Mouse (Mus musculus) kidney, postnatal 36 days (tissue): ENCODE data around the gene Aebp1.
"Not testable (repeated sequence)": the region's sequence is repeated elsewhere in the genome, so short reads cannot be mapped to it uniquely, and the experiment has no call there.

Experiments
- DNase-seq, 2 experiments: peaks; one replicate each; pipeline ENCODE4 v3.0.0; 2021 to 2022; ENCODE audit warnings: mixed read lengths in 2 of 2

Gene Aebp1

GRCm38 (mm10) chr11:5856479-5857130 is 5.1 kb upstream of the Aebp1 start:
- no peak for DNase-seq

- DNase-seq: no peak
Measured at GRCm38 (mm10) chr11:5858723-5859122, 3.0 kb upstream of the Aebp1 start.

GRCm38 (mm10) chr11:5859883-5860550 is 1.7 kb upstream of the Aebp1 start:
- DNase-seq: no peak

GRCm38 (mm10) chr11:5860639-5861038 is 1.1 kb upstream of the Aebp1 start:
- no peak for DNase-seq

- peak; percentile 68 to 87 for DNase-seq
Measured at GRCm38 (mm10) chr11:5862394-5863105, 803 bp downstream of the Aebp1 start.

- no peak for DNase-seq
Measured at GRCm38 (mm10) chr11:5867196-5867595, 5.4 kb downstream of the Aebp1 start.

- DNase-seq: peak; percentile 42 to 63
Measured at GRCm38 (mm10) chr11:5868324-5868723, 6.6 kb downstream of the Aebp1 start.

- DNase-seq: no peak
Measured at GRCm38 (mm10) chr11:5869331-5869730, 7.6 kb downstream of the Aebp1 start.

- no peak for DNase-seq
Measured at GRCm38 (mm10) chr11:5870069-5870468, 8.3 kb downstream of the Aebp1 start.

- DNase-seq: no peak
Measured at GRCm38 (mm10) chr11:5872707-5873106, 11.0 kb downstream of the Aebp1 start.

GRCm38 (mm10) chr11:5873192-5873591 is 11.4 kb downstream of the Aebp1 start:
- no peak for DNase-seq

- no peak for DNase-seq
Measured at GRCm38 (mm10) chr11:5877421-5877820, 15.7 kb downstream of the Aebp1 start.

- DNase-seq: peak; percentile 99
Measured at GRCm38 (mm10) chr11:5877921-5878526, 16.3 kb downstream of the Aebp1 start, which contains the start of gene Pold2. Pold2 (minus strand) TSS chr11:5878292.

GRCm38 (mm10) chr11:5878661-5879060 is 16.9 kb downstream of the Aebp1 start:
- no peak for DNase-seq

GRCm38 (mm10) chr11:5879905-5880304 is 18.2 kb downstream of the Aebp1 start:
- peak; percentile 51 to 81 for DNase-seq

GRCm38 (mm10) chr11:5882518-5882917 is 20.8 kb downstream of the Aebp1 start:
- DNase-seq: no peak

- peak; percentile 70 to 83 for DNase-seq
Measured at GRCm38 (mm10) chr11:5886187-5886586, 24.4 kb downstream of the Aebp1 start.

GRCm38 (mm10) chr11:5887250-5887649 is 25.5 kb downstream of the Aebp1 start:
- DNase-seq: no peak

- not testable (repeated sequence) for DNase-seq
Measured at GRCm38 (mm10) chr11:5888563-5888962, 26.8 kb downstream of the Aebp1 start.

GRCm38 (mm10) chr11:5892151-5892591 is 30.4 kb downstream of the Aebp1 start:
- peak; percentile 31 to 34 for DNase-seq

GRCm38 (mm10) chr11:5892810-5893368 is 31.1 kb downstream of the Aebp1 start:
- DNase-seq: no peak

- no peak for DNase-seq
Measured at GRCm38 (mm10) chr11:5893807-5894206, 32.1 kb downstream of the Aebp1 start.

- no peak for DNase-seq
Measured at GRCm38 (mm10) chr11:5897230-5897629, 35.5 kb downstream of the Aebp1 start.
